Mouse (Mus musculus): ENCODE results near the gene Hrg.

DNA sequence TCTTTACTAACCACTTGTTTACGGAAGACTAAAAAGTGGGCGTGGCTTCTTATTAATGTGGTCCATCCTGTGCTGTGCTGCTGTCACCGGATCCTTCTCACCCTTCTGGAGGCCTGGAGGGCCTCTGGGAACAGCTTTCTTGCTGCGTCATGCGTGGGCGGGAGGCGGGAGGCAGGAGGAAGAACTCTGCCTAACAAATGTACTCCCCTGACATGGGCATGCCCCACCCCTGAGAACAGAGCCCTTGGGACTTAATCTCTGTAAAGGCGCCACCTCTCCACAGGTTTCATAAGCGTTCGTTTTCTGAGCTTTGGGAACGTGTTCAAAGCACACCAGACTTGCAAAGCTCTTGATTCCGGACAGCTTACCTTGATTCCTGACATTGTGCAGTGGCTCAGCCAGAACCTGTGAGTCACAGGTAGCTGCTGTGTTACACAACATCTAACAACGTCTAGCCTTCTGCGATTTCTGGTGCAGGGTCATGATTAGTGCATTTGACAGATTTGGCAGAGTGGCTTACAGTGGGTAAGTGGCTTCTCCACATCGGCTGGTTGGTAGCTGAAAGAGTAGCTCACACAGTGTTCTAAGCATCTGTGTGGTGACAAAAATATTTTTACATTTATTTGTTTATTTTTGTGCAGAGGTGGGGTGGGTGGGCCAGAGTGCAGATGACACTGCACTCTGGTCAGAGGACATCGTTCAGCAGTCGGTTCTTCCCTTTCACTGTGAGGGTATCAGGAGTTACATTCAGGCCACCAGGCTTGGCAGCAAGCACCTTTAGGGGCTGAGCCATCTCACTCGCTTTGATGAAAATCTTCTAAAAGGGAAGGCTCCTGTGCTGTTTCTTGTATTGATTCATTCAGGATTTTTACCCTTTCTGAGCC, 30.7 kb upstream of the Hrg start:
- TF ChIP-seq CTCF (IDR thresholded peaks at IDR 0.05; ENCODE audit: extremely low read depth, insufficient read depth, insufficient read length, insufficient replicate concordance): no peak
- no peak for TF ChIP-seq POLR2A (IDR thresholded peaks at IDR 0.05; ENCODE audit: low read depth, low read length)
